Comparison of ENCODE assay signal across 14 mouse cellular contexts in the genomic region with DNA sequence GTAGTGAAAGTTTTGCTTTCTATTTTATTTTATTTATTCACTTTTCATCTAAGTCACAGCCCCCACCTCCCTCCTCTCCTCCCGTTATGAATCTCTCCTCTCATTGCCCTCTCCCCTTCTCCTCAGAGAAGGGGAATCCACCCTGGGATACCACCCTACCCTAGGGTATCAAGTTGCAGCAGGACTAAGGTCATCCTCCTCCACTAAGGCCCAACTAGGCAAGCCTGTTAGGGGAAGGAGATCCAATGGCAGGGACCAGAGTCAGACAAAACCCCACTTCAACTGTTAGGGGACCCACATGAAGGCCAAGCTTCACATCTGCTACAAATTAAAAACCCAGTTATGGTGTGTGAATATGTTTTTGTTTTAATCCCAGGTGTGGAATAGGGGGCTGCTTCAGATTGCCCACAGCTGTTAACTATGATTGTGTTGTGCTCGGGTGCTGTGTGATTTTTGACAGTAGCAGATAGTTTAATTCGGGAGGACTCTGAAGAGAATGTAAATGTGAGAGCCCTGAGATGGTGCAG.
"Had no signal": no experiment of that assay in that cellular context is flagged by ENCODE, and none has a peak within 500 bp of the region (broad histone marks: within the 10 kb centered on the region; RNA-seq: fewer than 3 reads in every experiment).

No protein-coding gene starts in this region.

- H3K9me3 ChIP-seq: liver, embryonic 13.5 days; midbrain, embryonic 12.5 days; midbrain, embryonic 15.5 days; neural tube, embryonic 12.5 days; neural tube, embryonic 15.5 days had no signal

- H3K4me3 ChIP-seq: liver, embryonic 13.5 days; midbrain, embryonic 12.5 days; midbrain, embryonic 15.5 days; neural tube, embryonic 12.5 days; neural tube, embryonic 15.5 days had no signal

- H3K27me3 ChIP-seq: liver, embryonic 13.5 days; midbrain, embryonic 12.5 days; midbrain, embryonic 15.5 days; neural tube, embryonic 12.5 days; neural tube, embryonic 15.5 days had no signal

- H3K4me1 ChIP-seq: liver, embryonic 13.5 days; midbrain, embryonic 15.5 days; neural tube, embryonic 12.5 days; neural tube, embryonic 15.5 days had no signal

- H3K9ac ChIP-seq: liver, embryonic 13.5 days; midbrain, embryonic 12.5 days; midbrain, embryonic 15.5 days; neural tube, embryonic 12.5 days; neural tube, embryonic 15.5 days had no signal

- H3K27ac ChIP-seq: liver, embryonic 13.5 days; midbrain, embryonic 12.5 days; midbrain, embryonic 15.5 days; neural tube, embryonic 12.5 days; neural tube, embryonic 15.5 days had no signal

- H3K36me3 ChIP-seq: liver, embryonic 13.5 days; midbrain, embryonic 12.5 days; midbrain, embryonic 15.5 days; neural tube, embryonic 12.5 days; neural tube, embryonic 15.5 days had no signal

- H3K4me2 ChIP-seq: liver, embryonic 13.5 days; midbrain, embryonic 12.5 days; midbrain, embryonic 15.5 days; neural tube, embryonic 12.5 days; neural tube, embryonic 15.5 days had no signal

- ATAC-seq: midbrain, embryonic 15.5 days had no signal

- DNase-seq: kidney, adult 9 months; kidney, postnatal 14 days; kidney, postnatal 4 days; liver, embryonic 13.5 days; lung, adult 2 months; lung, postnatal 14 days; lung, postnatal 4 days; retina, postnatal 1 day; thymus, adult 18-20 months; thymus, postnatal 36 days had no signal
